9 mouse cellular contexts compared by ENCODE assay signal in genomic region chr15:77764391-77765006, GRCm38 (mm10). TPM values are rescaled to one million over a fixed set of nuclear protein-coding genes. Genes with fewer than 3 reads are reported as not detected.
A peak's percentile ranks its signal among the peaks of the same experiment; 100 is the strongest.
DNase-seq lines count a peak whose midpoint lies in the region; ATAC-seq and TF ChIP-seq lines count a peak whose summit lies in the region.
"Had no signal": no experiment of that assay in that cellular context is flagged by ENCODE, and none has a peak within 500 bp of the region (broad histone marks: within the 10 kb centered on the region; RNA-seq: fewer than 3 reads in every experiment).

No protein-coding gene starts in this region.

- no peak overlapping the region for H3K9ac ChIP-seq in liver, embryonic 13.5 days
- no peak overlapping the region for H3K9ac ChIP-seq in liver, embryonic 12.5 days
- H3K9ac ChIP-seq in embryonic facial prominence, embryonic 15.5 days, result no peak overlapping the region
- no peak overlapping the region for H3K9ac ChIP-seq in intestine, embryonic 16.5 days (ENCODE audit: low read depth, low read length)
- H3K9ac ChIP-seq in midbrain, embryonic 16.5 days (ENCODE audit: low read depth, low read length), result no peak overlapping the region

- H3K4me1 ChIP-seq in liver, embryonic 13.5 days (replicated peaks), result peaks cover 3% of the 10 kb centered on the region
- H3K4me1 ChIP-seq in liver, embryonic 12.5 days, result no peaks in the 10 kb centered on the region
- H3K4me1 ChIP-seq in embryonic facial prominence, embryonic 15.5 days, result no peaks in the 10 kb centered on the region; the same call in 1 of the 2 replicates
- H3K4me1 ChIP-seq in intestine, embryonic 16.5 days (ENCODE audit: control insufficient read depth, insufficient read depth, low read length), result no peaks in the 10 kb centered on the region
- H3K4me1 ChIP-seq in midbrain, embryonic 16.5 days (ENCODE audit: control insufficient read depth, insufficient read depth, low read length), result no peaks in the 10 kb centered on the region

- DNase-seq in liver, embryonic 13.5 days, result no peak
- DNase-seq in left cerebral cortex, adult 8-10 months (ENCODE audit: low spot score in 2 of 2), result no peak
- DNase-seq in cerebellum, adult 8-10 months, result no peak

- 84% methylated on average over 13 of the region's 13 CpGs for WGBS in liver, embryonic 13.5 days (ENCODE audit: insufficient replicate concordance)
- WGBS in liver, embryonic 12.5 days (ENCODE audit: insufficient replicate concordance), result 77% methylated on average over 13 of the region's 13 CpGs
- 62% methylated on average over 13 of the region's 13 CpGs for WGBS in embryonic facial prominence, embryonic 15.5 days
- 63% methylated on average over 13 of the region's 13 CpGs for WGBS in intestine, embryonic 16.5 days
- 84% methylated on average over 13 of the region's 13 CpGs for WGBS in midbrain, embryonic 16.5 days

- no peaks in the 10 kb centered on the region for H3K27me3 ChIP-seq in liver, embryonic 13.5 days
- no peaks in the 10 kb centered on the region for H3K27me3 ChIP-seq in liver, embryonic 12.5 days (replicated peaks)
- H3K27me3 ChIP-seq in embryonic facial prominence, embryonic 15.5 days, result no peaks in the 10 kb centered on the region
- H3K27me3 ChIP-seq in intestine, embryonic 16.5 days (replicated peaks; ENCODE audit: control insufficient read depth, insufficient read depth, low read length), result no peaks in the 10 kb centered on the region
- H3K27me3 ChIP-seq in myocyte (ENCODE audit: control insufficient read depth, insufficient read depth, insufficient read length), result no peaks in the 10 kb centered on the region
- no peaks in the 10 kb centered on the region for H3K27me3 ChIP-seq in midbrain, embryonic 16.5 days (ENCODE audit: control insufficient read depth, insufficient read depth, low read depth, low read length)

- peaks cover 99% of the 10 kb centered on the region for H3K36me3 ChIP-seq in liver, embryonic 13.5 days
- peaks cover 100% of the 10 kb centered on the region for H3K36me3 ChIP-seq in liver, embryonic 12.5 days
- H3K36me3 ChIP-seq in embryonic facial prominence, embryonic 15.5 days, result peaks cover 97% of the 10 kb centered on the region
- peaks cover 80% of the 10 kb centered on the region for H3K36me3 ChIP-seq in intestine, embryonic 16.5 days (ENCODE audit: control insufficient read depth, insufficient read depth, low read length)
- peaks cover 90% of the 10 kb centered on the region for H3K36me3 ChIP-seq in myocyte (ENCODE audit: control insufficient read depth, insufficient read depth)
- H3K36me3 ChIP-seq in midbrain, embryonic 16.5 days (ENCODE audit: control insufficient read depth, insufficient read depth, low read length), result peaks cover 46% of the 10 kb centered on the region

- no peaks in the 10 kb centered on the region for H3K9me3 ChIP-seq in liver, embryonic 13.5 days (replicated peaks)
- no peaks in the 10 kb centered on the region for H3K9me3 ChIP-seq in liver, embryonic 12.5 days (replicated peaks)
- H3K9me3 ChIP-seq in embryonic facial prominence, embryonic 15.5 days (replicated peaks), result no peaks in the 10 kb centered on the region
- no peaks in the 10 kb centered on the region for H3K9me3 ChIP-seq in intestine, embryonic 16.5 days (ENCODE audit: control insufficient read depth, low read length)
- H3K9me3 ChIP-seq in midbrain, embryonic 16.5 days (replicated peaks; ENCODE audit: control insufficient read depth, low read length, poor library complexity, severe bottlenecking), result no peaks in the 10 kb centered on the region

- no peak for TF ChIP-seq POLR2A in myocyte (IDR thresholded peaks at IDR 0.05; ENCODE audit: insufficient read length, low read depth)

- no peak overlapping the region for H3ac ChIP-seq in myocyte (ENCODE audit: control insufficient read depth, insufficient read length)

- no peak for ATAC-seq in liver, embryonic 13.5 days (ENCODE audit: low read depth)
- no peak for ATAC-seq in liver, embryonic 12.5 days
- ATAC-seq in embryonic facial prominence, embryonic 15.5 days (ENCODE audit: insufficient number of reproducible peaks, low FRiP score, low TSS enrichment, low read depth), result peak; percentile 22; the same call in 1 of the 2 replicates
- ATAC-seq in intestine, embryonic 16.5 days, result no peak
- ATAC-seq in midbrain, embryonic 16.5 days, result no peak

- no peaks in the 10 kb centered on the region for H3K79me2 ChIP-seq in myocyte (ENCODE audit: control insufficient read depth, insufficient read depth)

- H3K4me3 ChIP-seq in liver, embryonic 13.5 days (replicated peaks), result no peak overlapping the region
- no peak overlapping the region for H3K4me3 ChIP-seq in liver, embryonic 12.5 days
- no peak overlapping the region for H3K4me3 ChIP-seq in embryonic facial prominence, embryonic 15.5 days (replicated peaks)
- no peak overlapping the region for H3K4me3 ChIP-seq in intestine, embryonic 16.5 days (ENCODE audit: low read length)
- no peak overlapping the region for H3K4me3 ChIP-seq in myocyte
- no peak overlapping the region for H3K4me3 ChIP-seq in midbrain, embryonic 16.5 days (ENCODE audit: low read depth, low read length)

- 0 out of 2 replicates have a peak overlapping the region, but pooled peaks have one; percentile 21 for H3K27ac ChIP-seq in liver, embryonic 13.5 days
- no peak overlapping the region for H3K27ac ChIP-seq in liver, embryonic 12.5 days
- peak overlapping the region; percentile 53 for H3K27ac ChIP-seq in embryonic facial prominence, embryonic 15.5 days (replicated peaks)
- H3K27ac ChIP-seq in intestine, embryonic 16.5 days (ENCODE audit: low read length), result peak overlapping the region; percentile 39
- no peak overlapping the region for H3K27ac ChIP-seq in midbrain, embryonic 16.5 days (ENCODE audit: low read length)

- no peak overlapping the region for H3K4me2 ChIP-seq in liver, embryonic 13.5 days
- no peak overlapping the region for H3K4me2 ChIP-seq in liver, embryonic 12.5 days
- no peak overlapping the region for H3K4me2 ChIP-seq in embryonic facial prominence, embryonic 15.5 days (replicated peaks)
- no peak overlapping the region for H3K4me2 ChIP-seq in intestine, embryonic 16.5 days (ENCODE audit: low read depth, low read length)
- no peak overlapping the region for H3K4me2 ChIP-seq in myocyte (ENCODE audit: low read depth)
- no peak overlapping the region for H3K4me2 ChIP-seq in midbrain, embryonic 16.5 days (ENCODE audit: low read length)

TF ChIP-seq in myocyte, 11 proteins besides CTCF, POLR2A, EP300 and RAD21:
- no peak for TF ChIP-seq TCF3 (IDR thresholded peaks at IDR 0.05; ENCODE audit: insufficient read length, low read depth)
- peak; percentile 18 for TF ChIP-seq POLR2AphosphoS2 (IDR thresholded peaks at IDR 0.05; ENCODE audit: insufficient read length, low read depth)
- TF ChIP-seq TCF12 (IDR thresholded peaks at IDR 0.05; ENCODE audit: insufficient read depth, poor library complexity, severe bottlenecking), result no peak
- peak in 2 of 3 experiments; percentile 36 to 86 for TF ChIP-seq MYOD1 (IDR thresholded peaks at IDR 0.05; ENCODE audit: control insufficient read depth in 1 of 3, insufficient read length in 2 of 3, low read depth in 2 of 3)
- no peak for TF ChIP-seq MYOG (IDR thresholded peaks at IDR 0.05; ENCODE audit: control insufficient read depth in 1 of 3, insufficient read depth in 1 of 3, insufficient read length in 2 of 3, low read depth in 2 of 3)
- TF ChIP-seq REST (IDR thresholded peaks at IDR 0.05; ENCODE audit: insufficient read depth, insufficient read length), result no peak

RNA-seq across cellular contexts. Expression of gene Apol8, which starts 7.7 kb away (rescaled TPM):
- 29.8 and 34.9 TPM in 2 replicates for polyA plus RNA-seq in liver, embryonic 13.5 days (2015; fragmentation: Nextera tagmentation; extraction: Ambion mirVana)
- 25.8 and 26.7 TPM in 2 replicates for polyA plus RNA-seq in liver, embryonic 12.5 days (2016; fragmentation: Nextera tagmentation; extraction: Ambion mirVana)
- polyA plus RNA-seq in embryonic facial prominence, embryonic 15.5 days (2015; fragmentation: Nextera tagmentation; extraction: Ambion mirVana), result 0.08 and 0.18 TPM in 2 replicates
- 0.21 and 0.34 TPM in 2 replicates for polyA plus RNA-seq in intestine, embryonic 16.5 days (2015; fragmentation: Nextera tagmentation; extraction: Ambion mirVana)
- 0.38 TPM for polyA plus RNA-seq in myocyte (2012; fragmentation: generic; extraction: Trizol)
- total RNA-seq in left cerebral cortex, adult 8-10 months (2022), result 1 to 10 TPM; 6.6 to 8.0 (median 7.3) TPM
- 0.11 and 0.27 TPM in 2 replicates for polyA plus RNA-seq in midbrain, embryonic 16.5 days (2015; fragmentation: Nextera tagmentation; extraction: Ambion mirVana)
- polyA plus RNA-seq: limb, embryonic 11.5 days had no signal

RNA-seq across cellular contexts. Expression of gene Apol9b, which starts 35.7 kb away (rescaled TPM):
- not detected in 2 replicates for polyA plus RNA-seq in liver, embryonic 13.5 days (2015; fragmentation: Nextera tagmentation; extraction: Ambion mirVana)
- not detected in 2 replicates for polyA plus RNA-seq in liver, embryonic 12.5 days (2016; fragmentation: Nextera tagmentation; extraction: Ambion mirVana)
- 0.13 and 0.41 TPM in 2 replicates for polyA plus RNA-seq in embryonic facial prominence, embryonic 15.5 days (2015; fragmentation: Nextera tagmentation; extraction: Ambion mirVana)
- polyA plus RNA-seq in intestine, embryonic 16.5 days (2015; fragmentation: Nextera tagmentation; extraction: Ambion mirVana), result 0.11 and 0.13 TPM in 2 replicates
- polyA plus RNA-seq in myocyte (2012; fragmentation: generic; extraction: Trizol), result 63.1 TPM
- not detected for total RNA-seq in left cerebral cortex, adult 8-10 months (2022)
- polyA plus RNA-seq in midbrain, embryonic 16.5 days (2015; fragmentation: Nextera tagmentation; extraction: Ambion mirVana), result not detected in 2 replicates
- polyA plus RNA-seq: limb, embryonic 11.5 days had no signal

Comparison
In these comparisons a context has a peak if more than half of its experiments do, and no peak if none do; other contexts are left out.
1. H3K27ac ChIP-seq: peak in liver, embryonic 13.5 days (single experiment), embryonic facial prominence, embryonic 15.5 days (single experiment) and intestine, embryonic 16.5 days (single experiment); none in liver, embryonic 12.5 days (single experiment) and midbrain, embryonic 16.5 days (single experiment).
2. RNA of gene Apol8, which starts 7.7 kb away (polyA plus RNA-seq): 29.8 to 34.9 TPM in liver, embryonic 13.5 days and 25.8 to 26.7 TPM in liver, embryonic 12.5 days; 0.38 TPM in myocyte (single experiment), 0.21 to 0.34 TPM in intestine, embryonic 16.5 days, 0.11 to 0.27 TPM in midbrain, embryonic 16.5 days and 0.08 to 0.18 TPM in embryonic facial prominence, embryonic 15.5 days; every median in the first group is over 10 times any median in the second.
3. RNA of gene Apol9b, which starts 35.7 kb away (polyA plus RNA-seq): 63.1 TPM in myocyte (single experiment); 0.13 to 0.41 TPM in embryonic facial prominence, embryonic 15.5 days, 0.11 to 0.13 TPM in intestine, embryonic 16.5 days, not detected in midbrain, embryonic 16.5 days, not detected in liver, embryonic 13.5 days and not detected in liver, embryonic 12.5 days; every median in the first group is over 10 times any median in the second.